Mouse (Mus musculus): Measurements from ENCODE around the gene Ifnk.

The Ifnk gene

GRCm38 (mm10) chr4:35189794-35190193 lies 37.9 kb downstream of the Ifnk start:
- no peak for DNase-seq (ENCODE audit: low read depth, low spot score)

GRCm38 (mm10) chr4:35192725-35193124 lies 40.9 kb downstream of the Ifnk start:
- peak; percentile 23 for DNase-seq (ENCODE audit: low read depth, low spot score)

GRCm38 (mm10) chr4:35201700-35202099 lies 49.8 kb downstream of the Ifnk start:
- DNase-seq (ENCODE audit: low read depth, low spot score), result no peak
